Mouse (Mus musculus): ENCODE data around the gene Ttc21a. TPM values are rescaled to one million over a fixed set of nuclear protein-coding genes. Genes with fewer than 3 reads are reported as not detected.

Ttc21a gene
- total and polyA plus RNA-seq, 3 experiments: 0.21 to 0.47 TPM; not detected in 1

- dilution Hi-C loops (cut with MboI; ENCODE audit: extremely low pct_ligation_motif_present, extremely low pct_unique_long_range_greater_than_20kb, low sequenced_read_pairs): no loop called here
- Histone ChIP-seq H3K27me3 (replicated peaks) (no peaks in the 10 kb centered on the region), H3K27ac (ENCODE audit: insufficient read depth, low read depth) (no peak overlapping the region), H3K36me3 (replicated peaks in 1 of 2; ENCODE audit: control insufficient read depth in 1 of 2, insufficient read depth in 1 of 2, low read length in 1 of 2) (no peaks in the 10 kb centered on the region), H3K4me2 (ENCODE audit: insufficient read depth, low read depth, poor library complexity, severe bottlenecking) (no peak overlapping the region), H3K4me3 (replicated peaks in 1 of 3; ENCODE audit: low read depth in 2 of 3, low read length in 2 of 3, poor library complexity in 1 of 3) (no peak overlapping the region), H3K9me3 (replicated peaks; ENCODE audit: low read length) (no peaks in the 10 kb centered on the region), H3K9ac (ENCODE audit: insufficient read depth, low read depth) (no peak overlapping the region), H3K4me1 (ENCODE audit: control insufficient read depth in 1 of 2, insufficient read depth in 2 of 2) (peaks cover 9 to 48% of the 10 kb centered on the region in 2 experiments), H3K79me2 (replicated peaks; ENCODE audit: control insufficient read depth, extremely low read depth, insufficient read depth, poor library complexity, severe bottlenecking) (no peaks in the 10 kb centered on the region)
- no peak for TF ChIP-seq ZMIZ1 (IDR thresholded peaks at IDR 0.05; ENCODE audit: low read depth, low read length)
- no peak for TF ChIP-seq SMC3 (IDR thresholded peaks at IDR 0.05; ENCODE audit: low read depth, low read length)
- TF ChIP-seq POLR2AphosphoS2 (IDR thresholded peaks at IDR 0.05; ENCODE audit: low read depth, low read length): no peak
- in situ Hi-C loops (cut with MboI; ENCODE audit: low pct_ligation_motif_present, low pct_unique_long_range_greater_than_20kb, low sequenced_read_pairs): no loop called here
- DNase-seq (ENCODE audit: extremely low read depth): no peak
Observed at GRCm38 (mm10) chr9:119943326-119943725, 5.9 kb downstream of the Ttc21a start.

GRCm38 (mm10) chr9:119945173-119945900 lies 7.9 kb downstream of the Ttc21a start:
- in situ Hi-C loops (cut with MboI; ENCODE audit: low pct_ligation_motif_present, low pct_unique_long_range_greater_than_20kb, low sequenced_read_pairs): no loop called here
- no peak overlapping the region for H3K27ac ChIP-seq (ENCODE audit: insufficient read depth, low read depth)
- H3K4me1 ChIP-seq (ENCODE audit: control insufficient read depth in 1 of 2, insufficient read depth in 2 of 2): peaks cover 14 to 60% of the 10 kb centered on the region in 2 experiments
- H3K4me2 ChIP-seq (ENCODE audit: insufficient read depth, low read depth, poor library complexity, severe bottlenecking): no peak overlapping the region
- no peaks in the 10 kb centered on the region for H3K79me2 ChIP-seq (replicated peaks; ENCODE audit: control insufficient read depth, extremely low read depth, insufficient read depth, poor library complexity, severe bottlenecking)
- dilution Hi-C loops (cut with MboI; ENCODE audit: extremely low pct_ligation_motif_present, extremely low pct_unique_long_range_greater_than_20kb, low sequenced_read_pairs): no loop called here
- no peaks in the 10 kb centered on the region for H3K27me3 ChIP-seq (replicated peaks)
- no peaks in the 10 kb centered on the region for H3K9me3 ChIP-seq (replicated peaks; ENCODE audit: low read length)
- no peaks in the 10 kb centered on the region for H3K36me3 ChIP-seq (replicated peaks in 1 of 2; ENCODE audit: control insufficient read depth in 1 of 2, insufficient read depth in 1 of 2, low read length in 1 of 2)
- no peak for TF ChIP-seq ZKSCAN1 (IDR thresholded peaks at IDR 0.05; ENCODE audit: borderline replicate concordance, low read depth, low read length)
- peak; percentile 64 to 87; a peak in 3 of 4 replicates for TF ChIP-seq CTCF (conservative IDR thresholded peaks at IDR 0.05 in 1 of 2, IDR thresholded peaks at IDR 0.05 in 1 of 2; ENCODE audit: low read depth in 2 of 2, low read length in 2 of 2)
- no peak for TF ChIP-seq TBP (conservative IDR thresholded peaks at IDR 0.05; ENCODE audit: low read depth, low read length)
- TF ChIP-seq SMC3 (IDR thresholded peaks at IDR 0.05; ENCODE audit: low read depth, low read length): peak; percentile 62
- no peak for TF ChIP-seq MYC (IDR thresholded peaks at IDR 0.05; ENCODE audit: low read depth, low read length)
- no peak for TF ChIP-seq PAX5 (IDR thresholded peaks at IDR 0.05; ENCODE audit: low read length)
- peak; percentile 42; the same call in 1 of the 2 replicates for TF ChIP-seq MEF2A (IDR thresholded peaks at IDR 0.05; ENCODE audit: borderline replicate concordance, low read depth, low read length)
- TF ChIP-seq NRF1 (IDR thresholded peaks at IDR 0.05; ENCODE audit: low read depth, low read length): no peak
- peak; percentile 28 for TF ChIP-seq RAD21 (IDR thresholded peaks at IDR 0.05; ENCODE audit: low read depth, low read length)
- peak; percentile 55 for TF ChIP-seq JUN (IDR thresholded peaks at IDR 0.05; ENCODE audit: insufficient read depth, low read depth, low read length)
- TF ChIP-seq USF2 (conservative IDR thresholded peaks at IDR 0.05; ENCODE audit: low read depth, low read length): no peak
- TF ChIP-seq ZNF384 (IDR thresholded peaks at IDR 0.05; ENCODE audit: low read depth, low read length): no peak
- no peak; the same call in 1 of the 2 replicates for TF ChIP-seq MXI1 (IDR thresholded peaks at IDR 0.05; ENCODE audit: low read depth, low read length)
- TF ChIP-seq MAX (IDR thresholded peaks at IDR 0.05; ENCODE audit: low read length): no peak
- TF ChIP-seq ZMIZ1 (IDR thresholded peaks at IDR 0.05; ENCODE audit: low read depth, low read length): no peak
- TF ChIP-seq CHD1 (IDR thresholded peaks at IDR 0.05; ENCODE audit: low read depth, low read length): no peak
- TF ChIP-seq GABPA (IDR thresholded peaks at IDR 0.05; ENCODE audit: insufficient replicate concordance, low read depth, low read length): no peak
- peak; percentile 89 for TF ChIP-seq ELF1 (IDR thresholded peaks at IDR 0.05; ENCODE audit: low read depth, low read length)
- peak; percentile 12; the same call in 1 of the 2 replicates for TF ChIP-seq IRF4 (IDR thresholded peaks at IDR 0.05; ENCODE audit: low read depth, low read length)
- no peak for TF ChIP-seq BHLHE40 (IDR thresholded peaks at IDR 0.05; ENCODE audit: low read depth, low read length)
- no peak for TF ChIP-seq EP300 (IDR thresholded peaks at IDR 0.05; ENCODE audit: low read length)
- TF ChIP-seq POLR2A (IDR thresholded peaks at IDR 0.05; ENCODE audit: low read depth, low read length): no peak
- TF ChIP-seq POLR2AphosphoS2 (IDR thresholded peaks at IDR 0.05; ENCODE audit: low read depth, low read length): no peak
- no peak for TF ChIP-seq MAFK (IDR thresholded peaks at IDR 0.05; ENCODE audit: insufficient replicate concordance, low read length)
- no peak for TF ChIP-seq USF1 (IDR thresholded peaks at IDR 0.05; ENCODE audit: low read depth, low read length)
- no peak for TF ChIP-seq RCOR1 (conservative IDR thresholded peaks at IDR 0.05; ENCODE audit: low read depth, low read length)
- TF ChIP-seq SIN3A (IDR thresholded peaks at IDR 0.05; ENCODE audit: low read length): no peak
- no peak for TF ChIP-seq HCFC1 (IDR thresholded peaks at IDR 0.05; ENCODE audit: low read depth, low read length)
- DNase-seq (ENCODE audit: extremely low read depth): peak; percentile 83
- no peak overlapping the region for H3K4me3 ChIP-seq (replicated peaks in 1 of 3; ENCODE audit: low read depth in 2 of 3, low read length in 2 of 3, poor library complexity in 1 of 3)
- H3K9ac ChIP-seq (ENCODE audit: insufficient read depth, low read depth): no peak overlapping the region
